Mouse (Mus musculus) left cerebral cortex, adult 2 months (tissue): ENCODE measurements around the gene Ncoa1. TPM values are rescaled to one million over a fixed set of nuclear protein-coding genes. Genes with fewer than 3 reads are reported as not detected.
"Not testable (repeated sequence)": the region's sequence is repeated elsewhere in the genome, so short reads cannot be mapped to it uniquely, and the experiment has no call there.

Experiments used
- DNase-seq, 2 experiments: peaks; one replicate each; pipeline ENCODE4 v3.0.0; 2021 to 2022; ENCODE audit warnings: low spot score in 2 of 2, mixed read lengths in 1 of 2; ENCODE audit errors: extremely low spot score in 1 of 2
- H3K27ac ChIP-seq: fragments of 200-600 bp; 2 replicates; pipeline ENCODE4 v1.8.1; 2022
- H3K4me3 ChIP-seq: fragments of 200-600 bp; 2 replicates; pipeline ENCODE4 v1.8.1; 2022
- CTCF ChIP-seq: fragments of 200-600 bp; IDR thresholded peaks from 2 replicates; pipeline ENCODE4 v1.8.1; 2022; ENCODE audit warnings: antibody characterized with exemption, mild to moderate bottlenecking, moderate library complexity
- intact Hi-C: fragments of 180-260 bp; cut with DNase I; formaldehyde crosslinking; loops from one replicate; pipeline ENCODE4 v1.15.1; 2025
- total RNA-seq, 2 experiments: library from RNA; stranded (reverse); gene quantifications; 2 replicates each; pipeline ENCODE4 v1.2.3; 2021

The Ncoa1 gene
- total RNA-seq, 2 experiments from 2014 or later, result 109 to 115 TPM

GRCm38 (mm10) chr12:4279878-4280277 is 197.1 kb downstream of the Ncoa1 start:
- no peak for TF ChIP-seq CTCF
- intact Hi-C loops, result no loop called here
- no peak for DNase-seq

GRCm38 (mm10) chr12:4278978-4279755 is 197.8 kb downstream of the Ncoa1 start:
- TF ChIP-seq CTCF, result no peak
- no peak overlapping the region for H3K27ac ChIP-seq
- no peak overlapping the region for H3K4me3 ChIP-seq
- intact Hi-C loops, result no loop called here
- DNase-seq, result no peak

More at GRCm38 (mm10) chr12:4279878-4280277, 197.1 kb downstream of the Ncoa1 start:
- no peak overlapping the region for H3K4me3 ChIP-seq
- no peak overlapping the region for H3K27ac ChIP-seq

GRCm38 (mm10) chr12:4271078-4271477 is 205.9 kb downstream of the Ncoa1 start:
- Histone ChIP-seq H3K27ac (peak overlapping the region; percentile 33; the same call in 1 of the 2 replicates), H3K4me3 (no peak overlapping the region)
- intact Hi-C loops, result no loop called here
- peak; percentile 43 for TF ChIP-seq CTCF
- no peak for DNase-seq

GRCm38 (mm10) chr12:4267765-4268164 is 209.2 kb downstream of the Ncoa1 start:
- DNase-seq, result no peak
- intact Hi-C loops, result loop anchor here (5.0 kb wide), 1 partner anchor 280 kb away; no protein-coding TSS in a partner anchor
- no peak overlapping the region for H3K4me3 ChIP-seq
- no peak overlapping the region for H3K27ac ChIP-seq
- no peak for TF ChIP-seq CTCF

DNA sequence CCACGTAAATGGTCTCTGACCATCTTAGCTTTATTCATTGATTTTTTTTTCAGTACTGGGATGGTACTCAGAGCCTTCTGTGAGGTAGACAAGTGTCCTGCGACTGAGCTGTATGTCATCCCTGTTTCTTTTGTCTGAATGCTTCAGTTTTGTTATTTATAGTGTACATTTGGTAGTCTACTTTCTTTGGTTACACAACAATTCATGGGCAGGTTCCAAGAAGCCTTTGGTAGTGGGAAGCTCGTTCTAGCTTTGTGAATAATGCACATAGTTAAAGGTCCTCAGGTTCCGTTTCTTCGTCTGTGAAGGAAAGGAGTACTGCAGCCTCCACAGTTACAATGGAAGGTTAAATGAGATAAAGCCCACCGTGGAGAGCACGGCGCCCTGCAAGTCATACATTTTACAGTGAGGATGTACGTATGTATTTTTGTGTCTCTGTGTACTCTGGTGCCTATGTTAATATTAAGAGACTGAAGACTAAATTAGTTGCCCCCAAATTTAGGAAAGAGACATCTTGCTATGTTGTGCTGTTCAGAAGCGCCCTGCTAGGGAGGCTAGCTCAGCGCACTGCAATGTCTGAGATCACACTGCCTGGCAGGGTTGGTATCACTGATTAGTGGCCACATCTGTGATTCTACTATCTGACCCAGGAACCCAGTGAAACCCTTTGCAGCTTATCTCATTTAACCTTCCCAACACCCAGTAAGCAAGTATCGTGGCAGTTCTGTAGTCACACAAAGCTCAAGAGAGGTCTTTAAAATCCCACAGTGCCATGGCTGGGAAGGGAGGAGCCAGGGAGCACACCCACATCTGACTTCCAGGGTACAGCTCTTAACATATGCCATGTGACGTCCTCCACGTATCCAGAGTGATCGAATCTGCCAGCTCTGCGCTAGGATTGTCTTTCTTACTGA is 224.0 kb downstream of the Ncoa1 start:
- intact Hi-C loops, result loop anchor here (5.0 kb wide), 1 partner anchor 224 kb away; the partner anchor contains the start of gene Ncoa1
- Histone ChIP-seq H3K4me3 (no peak overlapping the region), H3K27ac (peak overlapping the region; percentile 40; the same call in 1 of the 2 replicates)

GRCm38 (mm10) chr12:4249786-4250185 is 227.2 kb downstream of the Ncoa1 start:
- H3K27ac ChIP-seq, result no peak overlapping the region
- DNase-seq, result no peak
- TF ChIP-seq CTCF, result no peak
- H3K4me3 ChIP-seq, result no peak overlapping the region
- intact Hi-C loops, result loop anchor here (5.0 kb wide), 1 partner anchor 228 kb away; the partner anchor contains the start of gene Ncoa1

More for the DNA sequence above, 224.0 kb downstream of the Ncoa1 start:
- no peak for TF ChIP-seq CTCF
- DNase-seq, result no peak

DNA sequence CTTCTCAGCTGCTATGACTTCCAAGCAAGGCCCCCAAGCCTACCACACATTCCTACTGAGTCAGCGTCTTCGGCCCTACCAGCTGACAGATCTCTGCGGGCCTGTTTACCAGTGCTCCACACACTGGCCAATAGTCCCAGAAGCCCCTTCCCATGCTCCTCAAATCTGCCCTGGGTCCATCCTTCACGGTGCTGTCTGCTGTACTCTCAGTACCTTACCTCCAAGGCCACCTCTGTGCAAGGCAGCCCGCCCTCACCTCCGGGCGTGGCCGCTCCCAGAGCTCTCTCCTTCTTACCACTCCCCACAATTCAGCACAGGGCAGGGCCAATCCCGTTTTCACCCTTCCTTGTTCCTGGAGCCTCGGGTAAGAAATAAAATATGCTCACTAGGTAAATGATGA is 231.2 kb downstream of the Ncoa1 start:
- no peak for TF ChIP-seq CTCF
- intact Hi-C loops, result no loop called here
- H3K4me3 ChIP-seq, result no peak overlapping the region

DNA sequence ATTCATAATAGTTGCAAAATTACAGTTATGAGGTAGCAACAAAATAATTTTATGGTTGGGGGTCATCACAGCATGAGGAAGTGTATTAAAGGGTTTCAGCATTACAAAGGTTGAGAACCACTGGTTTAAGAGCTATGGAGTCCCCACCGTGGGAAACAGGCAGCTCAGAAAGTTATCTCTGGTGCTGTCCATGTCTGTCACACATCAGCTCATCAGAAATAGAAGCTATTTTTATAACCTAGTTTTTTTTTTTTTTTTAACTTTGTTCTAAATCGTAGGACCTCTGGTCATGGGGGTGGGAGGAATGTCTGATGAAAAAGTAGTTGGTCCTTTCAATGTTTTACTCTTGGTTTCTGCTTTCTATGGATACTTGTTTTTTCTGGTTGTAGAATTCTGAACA is 233.2 kb downstream of the Ncoa1 start:
- H3K4me3 ChIP-seq, result no peak overlapping the region
- no peak for TF ChIP-seq CTCF
- intact Hi-C loops, result no loop called here
- DNase-seq, result no peak
- no peak overlapping the region for H3K27ac ChIP-seq

More for the DNA sequence above, 231.2 kb downstream of the Ncoa1 start:
- H3K27ac ChIP-seq, result no peak overlapping the region
- DNase-seq, result no peak

DNA sequence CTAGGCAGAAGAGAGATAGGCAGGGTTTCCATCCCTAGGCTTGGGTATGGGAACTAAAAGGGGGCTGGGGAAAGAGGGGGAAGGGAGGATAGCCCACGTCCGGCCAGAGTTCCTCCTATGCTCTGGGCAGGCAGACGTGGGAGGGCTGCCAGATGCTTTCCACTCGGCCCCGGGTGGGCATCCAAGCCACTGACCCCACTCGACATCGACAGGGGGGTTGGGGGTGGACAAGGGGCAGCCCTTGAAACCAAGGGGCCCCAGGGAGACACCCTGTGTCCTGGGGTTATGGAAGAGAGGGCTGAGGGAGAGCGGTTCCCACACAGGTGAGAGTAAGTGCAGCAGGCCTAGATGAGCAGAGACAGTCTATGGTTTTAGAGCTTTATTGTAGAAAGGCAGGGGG is 236.7 kb downstream of the Ncoa1 start:
- H3K27ac ChIP-seq, H3K4me3 ChIP-seq, intact Hi-C loops, DNase-seq: not testable (repeated sequence)

DNA sequence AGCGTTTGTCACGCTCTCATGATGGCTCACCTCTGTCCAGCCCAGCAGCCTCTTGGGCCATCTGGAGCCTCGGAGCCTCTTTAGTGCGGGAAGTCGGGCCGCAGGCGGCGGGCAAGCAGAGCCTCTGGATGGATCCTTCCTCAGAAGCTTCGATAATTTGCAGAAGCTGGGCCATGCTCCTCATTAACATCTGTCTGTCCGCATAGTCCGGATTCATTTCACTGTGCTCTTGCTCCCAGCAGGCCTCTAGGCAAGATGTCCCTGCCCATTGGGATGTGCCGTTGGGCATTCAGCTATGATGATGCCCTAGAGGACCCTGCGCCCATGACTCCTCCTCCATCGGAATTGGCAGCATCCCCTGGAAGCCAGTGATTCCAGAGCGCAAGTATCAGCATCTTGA is 239.5 kb downstream of the Ncoa1 start:
- Histone ChIP-seq H3K4me3 (no peak overlapping the region), H3K27ac (no peak overlapping the region)
- intact Hi-C loops, result loop anchor here (10.0 kb wide), 1 partner anchor 237 kb away; the partner anchor contains the start of gene Ncoa1
- no peak for DNase-seq
- TF ChIP-seq CTCF, result no peak

GRCm38 (mm10) chr12:4233572-4234508 is 243.1 kb downstream of the Ncoa1 start, which contains the start of the genes Ptrhd1 and Cenpo:
Gene Ptrhd1 (plus strand): TSS chr12:4234027.
Gene Cenpo (minus strand): TSS chr12:4234294.
- intact Hi-C loops, result loop anchor here (5.0 to 10.0 kb wide), 2 partner anchors 241 to 807 kb away; partner anchors contain the start of genes Asxl2 and Ncoa1
- DNase-seq, result peak; percentile 92 to 94
- TF ChIP-seq CTCF, result no peak; the same call in 1 of the 2 replicates

More at GRCm38 (mm10) chr12:4233572-4234508, 243.1 kb downstream of the Ncoa1 start, which contains the start of the genes Ptrhd1 and Cenpo:
- peak within 1 kb of the TSS; percentile 87 for H3K4me3 ChIP-seq
- peak within 1 kb of the TSS; percentile 100 for H3K27ac ChIP-seq
